Mouse (Mus musculus): ENCODE measurements around the gene Nudc. TPM values are rescaled to one million over a fixed set of nuclear protein-coding genes. Genes with fewer than 3 reads are reported as not detected.
"Not testable (repeated sequence)": the region's sequence is repeated elsewhere in the genome, so short reads cannot be mapped to it uniquely, and the experiment has no call there.

Gene Nudc
- polyA plus RNA-seq, 1 experiment, result 61.4 TPM

GRCm38 (mm10) chr4:133536081-133536480 lies 9.7 kb downstream of the Nudc start:
- no peaks in the 10 kb centered on the region for H3K27me3 ChIP-seq (replicated peaks; ENCODE audit: control insufficient read depth, insufficient read depth, low read length)
- 66% methylated on average over 3 of the region's 3 CpGs for WGBS
- H3K27ac ChIP-seq (ENCODE audit: insufficient read depth, low read depth, low read length), result no peak overlapping the region
- no peaks in the 10 kb centered on the region for H3K36me3 ChIP-seq (ENCODE audit: control insufficient read depth, insufficient read depth, low read length)
- no peak for TF ChIP-seq POLR2A (IDR thresholded peaks at IDR 0.05; ENCODE audit: low read depth, low read length)
- no peak for TF ChIP-seq CTCF (conservative IDR thresholded peaks at IDR 0.05; ENCODE audit: insufficient read depth, insufficient read length, low read depth, low read length)
- no peak overlapping the region for H3K4me3 ChIP-seq (ENCODE audit: insufficient read depth, low read depth, low read length)
- H3K4me1 ChIP-seq (ENCODE audit: control insufficient read depth, insufficient read depth, low read length), result no peaks in the 10 kb centered on the region; the same call in 1 of the 2 replicates
- DNase-seq, result peak; percentile 70

DNA sequence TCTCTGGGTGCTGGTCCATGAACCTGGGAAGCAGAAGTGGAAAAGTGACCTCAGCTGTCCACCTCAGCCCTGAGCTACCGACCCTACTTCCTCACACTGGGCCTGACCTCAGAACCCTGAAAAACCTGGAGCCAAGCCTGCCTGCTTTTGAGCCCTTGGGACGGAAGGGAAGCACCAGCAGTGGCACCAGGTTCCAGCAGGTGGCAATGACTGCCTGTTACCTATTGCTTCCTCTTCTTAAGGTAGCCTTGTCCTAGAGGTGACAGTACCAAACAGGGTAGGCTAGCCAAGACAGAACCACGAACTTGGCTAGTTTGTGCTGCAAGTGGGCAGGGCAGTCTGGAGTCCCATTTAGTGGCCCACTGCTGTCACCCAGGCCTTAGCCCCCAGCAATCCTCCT lies 13.0 kb downstream of the Nudc start:
- Histone ChIP-seq H3K27ac (ENCODE audit: insufficient read depth, low read depth, low read length) (no peak overlapping the region), H3K4me1 (ENCODE audit: control insufficient read depth, insufficient read depth, low read length) (no peaks in the 10 kb centered on the region; the same call in 1 of the 2 replicates), H3K36me3 (ENCODE audit: control insufficient read depth, insufficient read depth, low read length) (no peaks in the 10 kb centered on the region; the same call in none of the 2 replicates), H3K27me3 (replicated peaks; ENCODE audit: control insufficient read depth, insufficient read depth, low read length) (no peaks in the 10 kb centered on the region), H3K4me3 (ENCODE audit: insufficient read depth, low read depth, low read length) (no peak overlapping the region)
- 59% methylated on average over 3 of the region's 3 CpGs for WGBS
- TF ChIP-seq POLR2A (IDR thresholded peaks at IDR 0.05; ENCODE audit: low read depth, low read length) (no peak), CTCF (conservative IDR thresholded peaks at IDR 0.05; ENCODE audit: insufficient read depth, insufficient read length, low read depth, low read length) (peak; percentile 52)
- DNase-seq, result peak; percentile 18

- WGBS, result 69% methylated on average over 16 of the region's 16 CpGs
- Histone ChIP-seq H3K27ac (ENCODE audit: insufficient read depth, low read depth, low read length) (no peak overlapping the region), H3K4me3 (ENCODE audit: insufficient read depth, low read depth, low read length) (no peak overlapping the region), H3K27me3 (replicated peaks; ENCODE audit: control insufficient read depth, insufficient read depth, low read length) (no peaks in the 10 kb centered on the region), H3K4me1 (ENCODE audit: control insufficient read depth, insufficient read depth, low read length) (no peaks in the 10 kb centered on the region), H3K36me3 (ENCODE audit: control insufficient read depth, insufficient read depth, low read length) (no peaks in the 10 kb centered on the region; the same call in none of the 2 replicates)
- no peak for DNase-seq
- no peak for TF ChIP-seq POLR2A (IDR thresholded peaks at IDR 0.05; ENCODE audit: low read depth, low read length)
- no peak for TF ChIP-seq CTCF (conservative IDR thresholded peaks at IDR 0.05; ENCODE audit: insufficient read depth, insufficient read length, low read depth, low read length)
Measured at GRCm38 (mm10) chr4:133527788-133528187, 18.0 kb downstream of the Nudc start.

GRCm38 (mm10) chr4:133521502-133521901 lies 24.3 kb downstream of the Nudc start:
- H3K4me3 ChIP-seq (ENCODE audit: insufficient read depth, low read depth, low read length), result no peak overlapping the region
- no peaks in the 10 kb centered on the region for H3K27me3 ChIP-seq (replicated peaks; ENCODE audit: control insufficient read depth, insufficient read depth, low read length)
- no peaks in the 10 kb centered on the region for H3K36me3 ChIP-seq (ENCODE audit: control insufficient read depth, insufficient read depth, low read length)
- H3K27ac ChIP-seq (ENCODE audit: insufficient read depth, low read depth, low read length), result no peak overlapping the region
- TF ChIP-seq POLR2A (IDR thresholded peaks at IDR 0.05; ENCODE audit: low read depth, low read length), result no peak
- no peak for TF ChIP-seq CTCF (conservative IDR thresholded peaks at IDR 0.05; ENCODE audit: insufficient read depth, insufficient read length, low read depth, low read length)
- H3K4me1 ChIP-seq (ENCODE audit: control insufficient read depth, insufficient read depth, low read length), result peaks cover 14% of the 10 kb centered on the region; the same call in 1 of the 2 replicates
- DNase-seq, result no peak
- 57% methylated on average over 2 of the region's 2 CpGs for WGBS

DNA sequence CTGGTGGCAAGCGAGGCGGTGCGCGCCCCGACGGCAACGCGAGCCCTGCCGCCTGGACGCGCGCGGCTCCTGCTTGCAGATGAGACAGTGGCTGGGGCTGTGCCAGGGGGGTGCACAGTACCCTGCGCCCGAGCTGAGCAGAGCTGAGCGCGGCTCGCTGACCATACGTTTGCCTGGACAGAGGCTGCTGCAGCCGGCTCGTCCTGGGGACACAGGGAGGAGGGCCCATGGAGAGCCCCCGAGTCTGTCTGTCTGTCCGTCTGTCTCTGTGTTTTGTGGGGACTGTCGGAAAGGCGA lies 26.5 kb downstream of the Nudc start:
- H3K4me1 ChIP-seq (ENCODE audit: control insufficient read depth, insufficient read depth, low read length), result peaks cover 14% of the 10 kb centered on the region; the same call in 1 of the 2 replicates
- TF ChIP-seq POLR2A (IDR thresholded peaks at IDR 0.05; ENCODE audit: low read depth, low read length), result no peak
- no peak for TF ChIP-seq CTCF (conservative IDR thresholded peaks at IDR 0.05; ENCODE audit: insufficient read depth, insufficient read length, low read depth, low read length)
- H3K27ac ChIP-seq (ENCODE audit: insufficient read depth, low read depth, low read length), result peak overlapping the region; percentile 69
- 5% methylated on average over 25 of the region's 25 CpGs for WGBS
- no peak for DNase-seq
- no peaks in the 10 kb centered on the region for H3K27me3 ChIP-seq (replicated peaks; ENCODE audit: control insufficient read depth, insufficient read depth, low read length)
- H3K4me3 ChIP-seq (ENCODE audit: insufficient read depth, low read depth, low read length), result peak overlapping the region; percentile 73
- H3K36me3 ChIP-seq (ENCODE audit: control insufficient read depth, insufficient read depth, low read length), result no peaks in the 10 kb centered on the region

DNA sequence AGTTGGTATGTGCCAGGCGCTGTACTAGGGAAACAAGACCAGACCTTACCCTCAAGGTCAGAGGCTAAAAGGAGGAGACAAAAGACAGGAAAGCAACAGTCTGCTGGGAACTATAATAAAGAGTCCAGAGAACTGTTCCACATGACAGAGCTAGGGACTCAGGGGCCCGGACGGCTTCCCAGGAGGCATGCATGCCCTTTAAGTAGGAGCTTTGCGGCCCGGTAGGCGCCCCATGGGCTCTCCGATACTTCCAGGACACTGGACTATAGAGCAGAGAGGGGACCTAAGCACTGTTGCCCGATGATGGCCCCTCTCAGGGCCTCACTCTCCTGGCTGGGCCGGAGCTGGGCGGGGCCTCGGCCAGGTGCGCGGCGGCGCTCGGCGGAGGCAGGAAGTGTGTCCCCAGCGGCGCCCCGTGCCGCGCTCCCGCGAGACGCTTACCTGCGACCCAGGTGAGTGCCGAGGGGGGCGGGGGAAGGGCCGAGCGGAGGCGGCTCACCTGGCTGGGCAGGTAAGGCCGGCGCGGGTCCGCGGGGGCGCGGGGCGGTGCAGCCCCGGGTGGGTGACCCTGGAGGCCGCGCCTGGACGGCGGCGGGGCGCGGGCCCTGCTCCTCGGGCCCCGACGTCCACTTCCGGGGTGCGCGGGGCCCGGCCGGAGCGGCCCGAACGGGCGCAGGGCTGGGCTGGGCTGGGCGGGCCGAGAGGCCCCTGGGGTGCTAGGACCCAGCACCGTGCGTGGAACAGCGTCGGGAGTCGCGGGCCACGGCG lies 27.0 kb downstream of the Nudc start, which contains the start of gene Kdf1:
Gene Kdf1, plus strand, starts transcription at position 363 of the 768 bp plus-strand sequence.
- peak within 1 kb of the TSS; percentile 69 for H3K27ac ChIP-seq (ENCODE audit: insufficient read depth, low read depth, low read length)
- DNase-seq, result peak; percentile 87
- TF ChIP-seq POLR2A (IDR thresholded peaks at IDR 0.05; ENCODE audit: low read depth, low read length) (peak; percentile 51), CTCF (conservative IDR thresholded peaks at IDR 0.05; ENCODE audit: insufficient read depth, insufficient read length, low read depth, low read length) (no peak)
- H3K4me1 ChIP-seq (ENCODE audit: control insufficient read depth, insufficient read depth, low read length), result peaks cover 14% of the 10 kb centered on the region; the same call in 1 of the 2 replicates
- no peaks in the 10 kb centered on the region for H3K36me3 ChIP-seq (ENCODE audit: control insufficient read depth, insufficient read depth, low read length)
- H3K27me3 ChIP-seq (replicated peaks; ENCODE audit: control insufficient read depth, insufficient read depth, low read length), result no peaks in the 10 kb centered on the region
- 3% methylated on average over 69 of the region's 69 CpGs for WGBS
- H3K4me3 ChIP-seq (ENCODE audit: insufficient read depth, low read depth, low read length), result peak within 1 kb of the TSS; percentile 73

DNA sequence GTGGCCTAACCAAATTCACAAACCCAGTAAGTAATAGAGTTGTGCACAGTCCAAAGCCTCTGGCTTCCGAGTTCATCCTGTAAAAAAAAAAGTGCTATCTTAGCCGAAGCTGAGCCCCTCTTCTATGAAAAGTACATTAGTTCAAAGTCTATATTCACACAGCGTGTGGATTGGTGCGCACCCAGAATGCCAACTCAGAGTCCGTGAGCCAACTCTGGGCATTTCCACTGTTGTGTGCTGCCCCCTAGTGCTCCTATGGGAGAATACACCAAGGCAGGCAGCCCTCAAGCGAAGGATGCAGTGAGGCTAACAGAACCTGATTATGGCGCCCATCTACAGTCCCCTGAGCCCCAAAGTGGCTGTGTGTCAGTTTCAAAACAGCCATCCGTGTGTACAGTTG lies 32.8 kb downstream of the Nudc start:
- TF ChIP-seq POLR2A (IDR thresholded peaks at IDR 0.05; ENCODE audit: low read depth, low read length), result no peak
- TF ChIP-seq CTCF (conservative IDR thresholded peaks at IDR 0.05; ENCODE audit: insufficient read depth, insufficient read length, low read depth, low read length), result peak; percentile 98; the same call in 1 of the 2 replicates
- peak overlapping the region; percentile 66; the same call in 1 of the 2 replicates for H3K27ac ChIP-seq (ENCODE audit: insufficient read depth, low read depth, low read length)
- H3K27me3 ChIP-seq (replicated peaks; ENCODE audit: control insufficient read depth, insufficient read depth, low read length), result no peaks in the 10 kb centered on the region
- DNase-seq, result peak; percentile 91
- peaks cover under 1% of the 10 kb centered on the region; the same call in 1 of the 2 replicates for H3K4me1 ChIP-seq (ENCODE audit: control insufficient read depth, insufficient read depth, low read length)
- WGBS, result 11% methylated on average over 8 of the region's 8 CpGs
- no peaks in the 10 kb centered on the region for H3K36me3 ChIP-seq (ENCODE audit: control insufficient read depth, insufficient read depth, low read length)
- H3K4me3 ChIP-seq (ENCODE audit: insufficient read depth, low read depth, low read length), result no peak overlapping the region

DNA sequence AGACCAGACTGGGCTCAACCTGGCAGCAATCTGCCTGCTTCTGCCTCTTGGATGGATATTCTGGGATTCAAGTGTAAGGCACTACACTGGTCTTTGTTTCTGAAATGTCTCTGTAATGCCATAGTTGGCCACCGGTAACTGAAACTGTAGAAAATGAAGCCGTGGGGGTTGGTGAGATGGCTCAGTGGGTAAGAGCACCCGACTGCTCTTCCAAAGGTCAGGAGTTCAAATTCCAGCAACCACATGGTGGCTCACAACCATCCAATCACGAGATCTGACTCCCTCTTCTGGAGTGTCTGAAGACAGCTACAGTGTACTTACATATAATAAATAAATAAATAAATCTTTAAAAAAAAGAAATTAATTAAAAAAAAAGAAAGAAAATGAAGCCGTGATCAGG lies 33.3 kb downstream of the Nudc start:
- peak overlapping the region; percentile 66; the same call in 1 of the 2 replicates for H3K27ac ChIP-seq (ENCODE audit: insufficient read depth, low read depth, low read length)
- DNase-seq, result peak; percentile 68
- not testable (repeated sequence) for H3K4me3 ChIP-seq (ENCODE audit: insufficient read depth, low read depth, low read length); H3K36me3 ChIP-seq (ENCODE audit: control insufficient read depth, insufficient read depth, low read length); H3K27me3 ChIP-seq (replicated peaks; ENCODE audit: control insufficient read depth, insufficient read depth, low read length); H3K4me1 ChIP-seq (ENCODE audit: control insufficient read depth, insufficient read depth, low read length)
- 35% methylated on average over 5 of the region's 5 CpGs for WGBS

All from kidney, adult 2 months (tissue).